Mouse (Mus musculus) midbrain, embryonic 13.5 days (tissue): ENCODE measurements at regions not wholly inside any gene's neighbourhood (a gene's known extent, or its start where the extent isn't known, plus 50 kb on each side); places are given as distances from the start of the nearest gene placed in this dataset.
A peak's percentile ranks its signal among the peaks of the same experiment; 100 is the strongest.

Source experiments
- ATAC-seq: fragments of 200-750 bp; cut with Nextera tagmentation; 2 replicates; pipeline ENCODE4 v1.8.0; 2017; ENCODE audit warnings: mild to moderate bottlenecking, moderate TSS enrichment, moderate library complexity
- H3K27ac ChIP-seq: fragments of 300-500 bp; sonication (generic); 2 replicates; pipeline ENCODE4 v1.5.1; 2015; ENCODE audit warnings: inconsistent platforms, mild to moderate bottlenecking, moderate library complexity
- H3K27me3 ChIP-seq: fragments of 300-500 bp; sonication (generic); 2 replicates; pipeline ENCODE4 v1.6.1; 2015; ENCODE audit warnings: mild to moderate bottlenecking, inconsistent platforms
- H3K36me3 ChIP-seq: fragments of 300-500 bp; sonication (generic); 2 replicates; pipeline ENCODE4 v1.6.1; 2015; ENCODE audit warnings: mild to moderate bottlenecking, inconsistent platforms
- H3K4me1 ChIP-seq: fragments of 300-500 bp; sonication (generic); replicated peaks from 2 replicates; pipeline ENCODE4 v1.6.1; 2015; ENCODE audit warnings: inconsistent platforms
- H3K4me2 ChIP-seq: fragments of 300-500 bp; sonication (generic); replicated peaks from 2 replicates; pipeline ENCODE4 v1.6.1; 2015; ENCODE audit warnings: moderate library complexity, mild to moderate bottlenecking, inconsistent platforms
- H3K4me3 ChIP-seq: fragments of 300-500 bp; sonication (generic); replicated peaks from 2 replicates; pipeline ENCODE4 v1.5.1; 2015; ENCODE audit warnings: mild to moderate bottlenecking, inconsistent platforms
- H3K9ac ChIP-seq: fragments of 300-500 bp; sonication (generic); replicated peaks from 2 replicates; pipeline ENCODE4 v1.6.1; 2015; ENCODE audit warnings: mild to moderate bottlenecking, inconsistent platforms
- H3K9me3 ChIP-seq: fragments of 300-500 bp; sonication (generic); 2 replicates; pipeline ENCODE4 v1.6.1; 2016; ENCODE audit warnings: mild to moderate bottlenecking, inconsistent platforms
- WGBS: fragments of 180-500 bp; shearing (Covaris S2); methylation state at CpG from one replicate; pipeline ENCODE4 v1.1.7; 2015; 5-methylcytosine and 5-hydroxymethylcytosine counted together

DNA sequence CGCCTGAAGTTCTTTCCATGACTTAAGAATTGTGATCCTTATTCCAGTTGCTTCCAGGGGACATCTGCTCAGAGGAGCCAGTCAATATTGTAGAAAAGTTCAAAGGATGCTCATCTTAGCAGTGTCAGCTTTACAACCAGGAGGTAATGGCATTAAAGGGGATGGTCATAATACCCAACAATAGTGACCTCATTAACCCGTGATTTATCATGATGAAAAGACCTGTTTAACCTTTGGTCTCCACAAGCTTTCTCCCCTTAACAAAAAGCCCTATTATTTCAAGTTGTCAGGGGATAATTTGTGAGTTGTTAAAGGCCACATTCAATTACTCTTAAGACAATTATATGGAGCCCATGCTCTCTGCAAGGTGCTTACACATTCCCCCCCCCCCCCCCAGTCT is 54.3 kb upstream of the Htatip2 start:
- no peak for ATAC-seq
- H3K27ac ChIP-seq, result no peak overlapping the region
- 14% methylated on average over 2 of the region's 2 CpGs for WGBS
- no peaks in the 10 kb centered on the region for H3K36me3 ChIP-seq
- peaks cover 87% of the 10 kb centered on the region for H3K27me3 ChIP-seq
- no peak overlapping the region for H3K4me3 ChIP-seq
- no peaks in the 10 kb centered on the region for H3K9me3 ChIP-seq
- peaks cover 28% of the 10 kb centered on the region for H3K4me1 ChIP-seq
- no peak overlapping the region for H3K4me2 ChIP-seq
- no peak overlapping the region for H3K9ac ChIP-seq

DNA sequence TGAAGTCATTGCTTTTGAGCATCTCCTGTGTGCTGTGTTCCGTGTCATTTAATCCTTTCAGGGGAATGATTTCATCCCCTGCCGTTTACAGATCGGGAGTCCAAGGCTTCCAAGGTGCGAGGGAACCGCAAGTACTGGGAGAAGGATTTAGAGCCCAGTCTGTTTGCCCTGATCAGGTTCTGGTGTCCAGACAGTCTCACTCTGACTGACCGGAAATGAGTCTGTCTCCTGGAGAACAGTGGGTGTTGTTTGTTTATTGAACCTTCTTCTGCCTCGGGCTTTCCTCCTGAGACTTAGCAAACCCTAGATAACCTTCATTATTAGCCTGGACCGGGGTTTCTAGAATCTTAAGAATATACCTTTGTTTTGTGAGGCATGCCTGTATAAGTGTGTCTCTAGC is 58.2 kb upstream of the Htatip2 start:
- 11% methylated on average over 8 of the region's 8 CpGs for WGBS

DNA sequence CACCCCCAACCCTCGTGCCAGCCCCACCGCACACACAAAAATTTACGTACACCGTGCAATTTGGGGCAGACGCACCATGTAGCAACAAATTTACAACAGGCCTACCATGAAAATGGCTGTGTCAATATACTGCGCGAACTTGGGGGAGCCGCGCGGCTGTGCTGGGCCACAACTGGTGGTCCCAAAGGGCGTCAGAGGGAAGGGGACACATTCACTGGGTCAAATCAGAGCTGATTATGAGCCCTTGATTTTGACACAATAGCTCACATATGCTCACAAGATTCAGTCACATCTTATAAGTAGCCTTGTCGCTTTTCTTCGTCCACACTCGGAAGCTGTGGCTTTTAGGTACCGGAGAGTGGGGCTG is 58.9 kb upstream of the Htatip2 start:
- Histone ChIP-seq H3K9me3 (no peaks in the 10 kb centered on the region), H3K36me3 (no peaks in the 10 kb centered on the region), H3K27me3 (peaks cover 97% of the 10 kb centered on the region), H3K4me2 (peak overlapping the region; percentile 20; the same call in 1 of the 2 replicates), H3K27ac (no peak overlapping the region), H3K4me3 (no peak overlapping the region), H3K9ac (no peak overlapping the region), H3K4me1 (peaks cover 37% of the 10 kb centered on the region)
- ATAC-seq, result peak; percentile 41
- WGBS, result 21% methylated on average over 15 of the region's 15 CpGs

More for the DNA sequence above, 58.2 kb upstream of the Htatip2 start:
- Histone ChIP-seq H3K9ac (no peak overlapping the region), H3K27me3 (peaks cover 99% of the 10 kb centered on the region), H3K4me3 (no peak overlapping the region), H3K9me3 (no peaks in the 10 kb centered on the region), H3K27ac (no peak overlapping the region), H3K4me1 (peaks cover 37% of the 10 kb centered on the region), H3K4me2 (no peak overlapping the region), H3K36me3 (no peaks in the 10 kb centered on the region)
- ATAC-seq, result no peak

- Histone ChIP-seq H3K27ac (no peak overlapping the region), H3K4me2 (0 out of 2 replicates have a peak overlapping the region, but pooled peaks have one; percentile 20)
- peak; percentile 59 for ATAC-seq
Measured at GRCm38 (mm10) chr7:49699107-49700023, 59.5 kb upstream of the Htatip2 start.

DNA sequence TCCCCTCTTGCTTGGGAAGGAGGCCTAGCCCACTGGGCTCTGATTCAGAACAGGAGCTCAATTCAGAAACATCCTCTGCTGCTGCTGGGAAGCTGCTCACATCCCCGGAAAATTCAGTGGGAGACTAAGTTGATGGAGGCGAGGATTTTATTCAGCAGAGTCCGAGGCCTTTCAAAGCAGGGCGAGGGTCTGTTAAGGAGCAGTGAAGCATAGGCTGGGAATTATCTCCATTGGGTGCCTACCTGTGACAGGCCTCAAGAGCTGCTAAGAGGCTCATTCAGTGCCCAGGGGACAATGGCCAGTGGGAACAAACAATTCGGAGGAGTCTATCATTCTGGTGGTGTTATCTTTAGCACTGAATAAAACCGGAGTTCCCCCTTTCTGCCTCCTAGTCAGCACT is 59.6 kb upstream of the Dbx1 start:
- Histone ChIP-seq H3K27me3 (peaks cover 96% of the 10 kb centered on the region), H3K9ac (no peak overlapping the region), H3K4me1 (peaks cover 32% of the 10 kb centered on the region), H3K9me3 (no peaks in the 10 kb centered on the region), H3K36me3 (no peaks in the 10 kb centered on the region), H3K4me3 (no peak overlapping the region), H3K4me2 (no peak overlapping the region), H3K27ac (no peak overlapping the region)
- ATAC-seq, result no peak
- WGBS, result 8% methylated on average over 6 of the region's 6 CpGs

More at GRCm38 (mm10) chr7:49699107-49700023, 59.5 kb upstream of the Htatip2 start:
- Histone ChIP-seq H3K9me3 (no peaks in the 10 kb centered on the region), H3K27me3 (peaks cover 96% of the 10 kb centered on the region), H3K9ac (no peak overlapping the region), H3K36me3 (no peaks in the 10 kb centered on the region), H3K4me1 (peaks cover 37% of the 10 kb centered on the region), H3K4me3 (no peak overlapping the region)
- WGBS, result 11% methylated on average over 13 of the region's 13 CpGs

DNA sequence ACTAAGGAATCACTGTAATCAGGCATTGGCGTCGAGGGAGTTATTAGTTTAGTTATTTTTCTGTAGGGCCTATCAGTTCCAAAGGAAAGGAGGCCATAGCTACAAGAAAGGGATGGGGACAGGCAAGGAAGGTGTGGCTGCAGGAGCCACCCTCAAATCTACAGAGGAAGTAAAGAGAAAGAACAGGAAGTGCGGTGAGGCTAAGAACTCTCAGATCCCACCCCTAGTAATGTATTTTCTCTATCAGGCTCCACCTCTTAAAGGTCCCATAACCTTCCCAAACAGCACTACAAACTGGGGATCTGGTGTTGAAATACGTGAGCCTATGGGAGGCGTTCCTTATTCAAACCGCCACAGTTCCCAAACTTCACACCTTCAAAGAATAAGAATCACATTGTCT is 52.9 kb upstream of the Dbx1 start:
- no peak for ATAC-seq
- Histone ChIP-seq H3K27ac (no peak overlapping the region), H3K36me3 (no peaks in the 10 kb centered on the region), H3K9ac (no peak overlapping the region), H3K4me3 (no peak overlapping the region), H3K27me3 (peaks cover 95% of the 10 kb centered on the region), H3K9me3 (no peaks in the 10 kb centered on the region), H3K4me2 (no peak overlapping the region), H3K4me1 (peaks cover 16% of the 10 kb centered on the region)
- WGBS, result 45% methylated on average over 6 of the region's 6 CpGs

- Histone ChIP-seq H3K9me3 (no peaks in the 10 kb centered on the region), H3K27ac (no peak overlapping the region), H3K36me3 (no peaks in the 10 kb centered on the region), H3K4me1 (peaks cover 16% of the 10 kb centered on the region), H3K4me3 (no peak overlapping the region), H3K27me3 (peaks cover 95% of the 10 kb centered on the region), H3K9ac (no peak overlapping the region), H3K4me2 (no peak overlapping the region)
- 4% methylated on average over 10 of the region's 10 CpGs for WGBS
- ATAC-seq, result no peak
Measured at GRCm38 (mm10) chr7:49688521-49689399, 52.1 kb upstream of the Dbx1 start.

GRCm38 (mm10) chr7:49687658-49688376 is 51.2 kb upstream of the Dbx1 start:
- peaks cover 94% of the 10 kb centered on the region for H3K27me3 ChIP-seq
- H3K9me3 ChIP-seq, result no peaks in the 10 kb centered on the region
- H3K4me1 ChIP-seq, result peaks cover 16% of the 10 kb centered on the region
- WGBS, result 9% methylated on average over 10 of the region's 10 CpGs
- no peak overlapping the region for H3K4me2 ChIP-seq
- H3K27ac ChIP-seq, result no peak overlapping the region
- 0 out of 2 replicates have a peak, but pooled peaks have one; percentile 19 for ATAC-seq
- no peaks in the 10 kb centered on the region for H3K36me3 ChIP-seq
- no peak overlapping the region for H3K9ac ChIP-seq
- H3K4me3 ChIP-seq, result no peak overlapping the region

DNA sequence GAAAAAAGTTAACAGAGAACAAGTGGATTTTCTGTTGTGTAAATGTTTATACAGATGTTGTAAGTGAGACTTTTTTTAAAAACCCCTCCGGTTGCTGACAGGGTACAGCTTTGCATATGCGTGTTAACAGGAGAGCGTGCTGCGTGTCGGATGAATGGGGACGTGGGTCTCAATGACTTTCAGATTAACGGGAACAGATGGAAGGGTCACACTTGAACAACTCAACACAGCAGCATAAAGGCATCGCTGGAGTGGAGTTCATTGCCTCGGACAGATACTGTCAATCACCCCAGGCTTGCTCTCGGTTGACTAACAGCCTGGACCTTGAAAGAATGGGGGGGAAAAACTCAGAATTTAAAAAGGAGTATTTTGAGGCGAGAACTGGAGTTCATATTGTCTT is 50.3 kb upstream of the Dbx1 start:
- H3K4me3 ChIP-seq, result no peak overlapping the region
- H3K9me3 ChIP-seq, result no peaks in the 10 kb centered on the region
- no peak overlapping the region for H3K4me2 ChIP-seq
- no peak overlapping the region for H3K27ac ChIP-seq
- no peaks in the 10 kb centered on the region for H3K36me3 ChIP-seq
- ATAC-seq, result peak; percentile 84
- peaks cover 16% of the 10 kb centered on the region for H3K4me1 ChIP-seq
- H3K27me3 ChIP-seq, result peaks cover 94% of the 10 kb centered on the region
- 3% methylated on average over 11 of the region's 11 CpGs for WGBS
- H3K9ac ChIP-seq, result no peak overlapping the region
